In genomic region chr11:97669268-97669667, GRCm38 (mm10) we compare ENCODE assay signal across 12 mouse cellular contexts. TPM values are rescaled to one million over a fixed set of nuclear protein-coding genes. Genes with fewer than 3 reads are reported as not detected.
DNase-seq lines count a peak whose midpoint lies in the region; ATAC-seq lines count a peak whose summit lies in the region.
"Had no signal": no experiment of that assay in that cellular context is flagged by ENCODE, and none has a peak within 500 bp of the region (broad histone marks: within the 10 kb centered on the region; RNA-seq: fewer than 3 reads in every experiment).

No protein-coding gene starts in this region.

- intact Hi-C loops in heart, postnatal 25 days (cut with DNase I) = no loop called here
- intact Hi-C loops in left cerebral cortex, postnatal 36 days (cut with DNase I) = no loop called here
- intact Hi-C loops in left cerebral cortex, postnatal 4 days (cut with DNase I) = no loop called here

- no peak overlapping the region for H3K4me3 ChIP-seq in embryonic facial prominence, embryonic 12.5 days
- H3K4me3 ChIP-seq in midbrain, embryonic 15.5 days = no peak overlapping the region
- H3K4me3 ChIP-seq: hindbrain, embryonic 15.5 days; neural tube, embryonic 13.5 days had no signal

- no peak overlapping the region for H3K4me2 ChIP-seq in embryonic facial prominence, embryonic 12.5 days (replicated peaks)
- H3K4me2 ChIP-seq in midbrain, embryonic 15.5 days = no peak overlapping the region
- H3K4me2 ChIP-seq: hindbrain, embryonic 15.5 days; neural tube, embryonic 13.5 days had no signal

- H3K9ac ChIP-seq in embryonic facial prominence, embryonic 12.5 days = peak overlapping the region; percentile 17; the same call in 1 of the 2 replicates
- H3K9ac ChIP-seq in midbrain, embryonic 15.5 days = no peak overlapping the region
- H3K9ac ChIP-seq: hindbrain, embryonic 15.5 days; liver, embryonic 14.5 days; neural tube, embryonic 13.5 days had no signal

- H3K9me3 ChIP-seq in embryonic facial prominence, embryonic 12.5 days = no peaks in the 10 kb centered on the region
- H3K9me3 ChIP-seq in midbrain, embryonic 15.5 days = no peaks in the 10 kb centered on the region
- H3K9me3 ChIP-seq: hindbrain, embryonic 15.5 days; neural tube, embryonic 13.5 days had no signal

- no peak overlapping the region for H3K27ac ChIP-seq in embryonic facial prominence, embryonic 12.5 days
- H3K27ac ChIP-seq in midbrain, embryonic 15.5 days = 0 out of 2 replicates have a peak overlapping the region, but pooled peaks have one; percentile 10
- H3K27ac ChIP-seq: hindbrain, embryonic 15.5 days; liver, embryonic 14.5 days; neural tube, embryonic 13.5 days had no signal

- peaks cover 86% of the 10 kb centered on the region for H3K36me3 ChIP-seq in embryonic facial prominence, embryonic 12.5 days
- peaks cover 33% of the 10 kb centered on the region for H3K36me3 ChIP-seq in midbrain, embryonic 15.5 days (replicated peaks)

- 50% methylated on average over 15 of the region's 15 CpGs for WGBS in embryonic facial prominence, embryonic 12.5 days
- WGBS in midbrain, embryonic 15.5 days = 45% methylated on average over 15 of the region's 15 CpGs

- DNase-seq in heart, adult 11 months = peak; percentile 92
- DNase-seq in heart, postnatal 25 days (ENCODE audit: low spot score) = no peak
- peak; percentile 39 to 44 for DNase-seq in left cerebral cortex, postnatal 36 days (ENCODE audit: low spot score in 2 of 2)
- DNase-seq in left cerebral cortex, postnatal 4 days = no peak
- DNase-seq in right cerebral cortex, postnatal 14 days = no peak
- no peak for DNase-seq in frontal cortex, postnatal 36 days (ENCODE audit: low spot score in 2 of 2)
- DNase-seq: adrenal gland, postnatal 25 days had no signal

- ATAC-seq in embryonic facial prominence, embryonic 12.5 days (ENCODE audit: insufficient number of reproducible peaks, insufficient read depth, low FRiP score, low TSS enrichment) = no peak
- no peak for ATAC-seq in midbrain, embryonic 15.5 days (replicated peaks)

- peaks cover 39% of the 10 kb centered on the region for H3K4me1 ChIP-seq in embryonic facial prominence, embryonic 12.5 days
- H3K4me1 ChIP-seq in midbrain, embryonic 15.5 days = peaks cover 35% of the 10 kb centered on the region

- H3K27me3 ChIP-seq in embryonic facial prominence, embryonic 12.5 days = no peaks in the 10 kb centered on the region
- no peaks in the 10 kb centered on the region for H3K27me3 ChIP-seq in midbrain, embryonic 15.5 days (replicated peaks)
- H3K27me3 ChIP-seq: hindbrain, embryonic 15.5 days; neural tube, embryonic 13.5 days had no signal

RNA-seq across cellular contexts. Expression of gene Mllt6, which starts 6.1 kb away (rescaled TPM):
- 10 to 100 TPM; 59.8 to 63.3 TPM for total RNA-seq in heart, postnatal 25 days (2021)
- 100 to 1,000 TPM; 129 to 134 TPM for total RNA-seq in left cerebral cortex, postnatal 36 days (2021)
- total RNA-seq in left cerebral cortex, postnatal 4 days (2021) = 10 to 100 TPM; 60.2 to 67.1 TPM
- 3.2 and 3.4 TPM in 2 replicates for polyA plus RNA-seq in embryonic facial prominence, embryonic 12.5 days (2016; fragmentation: Nextera tagmentation; extraction: Ambion mirVana)
- 3.9 and 4.4 TPM in 2 replicates for polyA plus RNA-seq in midbrain, embryonic 15.5 days (2015; fragmentation: Nextera tagmentation; extraction: Ambion mirVana)

RNA-seq across cellular contexts. Expression of gene Cisd3, which starts 16.4 kb away (rescaled TPM):
- total RNA-seq in heart, postnatal 25 days (2021) = 100 to 1,000 TPM; 145 to 155 TPM
- 10 to 100 TPM; 56.0 to 59.3 TPM for total RNA-seq in left cerebral cortex, postnatal 36 days (2021)
- total RNA-seq in left cerebral cortex, postnatal 4 days (2021) = 10 to 100 TPM; 25.8 to 28.5 TPM
- polyA plus RNA-seq in embryonic facial prominence, embryonic 12.5 days (2016; fragmentation: Nextera tagmentation; extraction: Ambion mirVana) = 11.6 and 13.7 TPM in 2 replicates
- 21.6 and 26.4 TPM in 2 replicates for polyA plus RNA-seq in midbrain, embryonic 15.5 days (2015; fragmentation: Nextera tagmentation; extraction: Ambion mirVana)

RNA-seq across cellular contexts. Expression of gene Pcgf2, which starts 31.0 kb away (rescaled TPM):
- total RNA-seq in heart, postnatal 25 days (2021) = 1 to 10 TPM; 6.2 to 6.4 TPM
- total RNA-seq in left cerebral cortex, postnatal 36 days (2021) = 10 to 100 TPM; 27.5 to 35.7 TPM
- total RNA-seq in left cerebral cortex, postnatal 4 days (2021) = 100 to 1,000 TPM; 100 to 104 TPM
- polyA plus RNA-seq in embryonic facial prominence, embryonic 12.5 days (2016; fragmentation: Nextera tagmentation; extraction: Ambion mirVana) = 20.6 and 21.6 TPM in 2 replicates
- 23.1 TPM in 2 replicates for polyA plus RNA-seq in midbrain, embryonic 15.5 days (2015; fragmentation: Nextera tagmentation; extraction: Ambion mirVana)

RNA-seq across cellular contexts. Expression of gene Psmb3, which starts 33.9 kb away (rescaled TPM):
- total RNA-seq in heart, postnatal 25 days (2021) = 100 to 1,000 TPM; 150 to 151 TPM
- total RNA-seq in left cerebral cortex, postnatal 36 days (2021) = 100 to 1,000 TPM; 116 to 125 TPM
- total RNA-seq in left cerebral cortex, postnatal 4 days (2021) = 100 to 1,000 TPM; 168 to 172 TPM
- 447 and 479 TPM in 2 replicates for polyA plus RNA-seq in embryonic facial prominence, embryonic 12.5 days (2016; fragmentation: Nextera tagmentation; extraction: Ambion mirVana)
- 421 and 431 TPM in 2 replicates for polyA plus RNA-seq in midbrain, embryonic 15.5 days (2015; fragmentation: Nextera tagmentation; extraction: Ambion mirVana)

RNA-seq across cellular contexts. Expression of gene Epop, which starts 39.8 kb away (rescaled TPM):
- total RNA-seq in heart, postnatal 25 days (2021) = 1 to 10 TPM in 1 of 2 experiments, under 1 TPM in 1; 0.94 to 1.5 TPM
- 100 to 1,000 TPM in 1 of 2 experiments, 10 to 100 TPM in 1; 90.9 to 102 TPM for total RNA-seq in left cerebral cortex, postnatal 36 days (2021)
- total RNA-seq in left cerebral cortex, postnatal 4 days (2021) = 1 to 10 TPM; 5.6 to 6.3 TPM
- polyA plus RNA-seq in embryonic facial prominence, embryonic 12.5 days (2016; fragmentation: Nextera tagmentation; extraction: Ambion mirVana) = 15.3 and 16.4 TPM in 2 replicates
- 1.9 and 2.5 TPM in 2 replicates for polyA plus RNA-seq in midbrain, embryonic 15.5 days (2015; fragmentation: Nextera tagmentation; extraction: Ambion mirVana)

Comparison
In these comparisons a context has a peak if more than half of its experiments do, and no peak if none do; other contexts are left out.
1. DNase-seq: peak in heart, adult 11 months (single experiment) and left cerebral cortex, postnatal 36 days (2 of 2); none in heart, postnatal 25 days (single experiment), left cerebral cortex, postnatal 4 days (single experiment), right cerebral cortex, postnatal 14 days (single experiment) and frontal cortex, postnatal 36 days (0 of 2).